Mouse (Mus musculus) hindbrain, embryonic 10.5 days (tissue): ENCODE results near the gene Rdh12. TPM values are rescaled to one million over a fixed set of nuclear protein-coding genes. Genes with fewer than 3 reads are reported as not detected.

ENCODE experiments used
- polyA plus RNA-seq: library from polyadenylated mRNA; unstranded; fragments of >200 nt; fragmentation: Nextera tagmentation; extraction: Ambion mirVana; gene quantifications from 2 replicates; pipeline ENCODE4 v1.2.1, GENCODE M21; 2016

Rdh12 gene
- polyA plus RNA-seq, 1 experiment from 2014 or later, result 1.6 TPM

Other genes starting within 250 kb of the Rdh12 start
- gene Tmem229b, start 201.3 kb upstream of the Rdh12 start, polyA plus RNA-seq, result 4.5 and 7.3 TPM in 2 replicates
- gene Plekhh1, start 179.8 kb upstream of the Rdh12 start, polyA plus RNA-seq, result 6.7 TPM in 2 replicates
- gene Pigh, start 119.3 kb upstream of the Rdh12 start, polyA plus RNA-seq, result 28.6 and 32.4 TPM in 2 replicates
- gene Arg2, start 78.1 kb upstream of the Rdh12 start, polyA plus RNA-seq, result 4.4 TPM in 2 replicates
- gene Vti1b, start 36.2 kb upstream of the Rdh12 start, polyA plus RNA-seq, result 105 and 109 TPM in 2 replicates
- 23.8 and 25.6 TPM in 2 replicates for gene Rdh11, start 16.6 kb upstream of the Rdh12 start, polyA plus RNA-seq
- 11.8 and 15.9 TPM in 2 replicates for gene Zfyve26, start 87.4 kb downstream of the Rdh12 start, polyA plus RNA-seq
- gene Rad51b, start 88.4 kb downstream of the Rdh12 start, polyA plus RNA-seq, result 6.6 and 7.9 TPM in 2 replicates